Mouse (Mus musculus) large intestine, adult 2 months (tissue): Measurements from ENCODE around the gene Zfp219. TPM values are rescaled to one million over a fixed set of nuclear protein-coding genes. Genes with fewer than 3 reads are reported as not detected.

Experiments
- DNase-seq: peaks from one replicate; pipeline ENCODE4 v3.0.0-alpha.2; 2012; ENCODE audit warnings: low read depth, low spot score
- WGBS: fragments of 180-500 bp; shearing (Covaris S2); methylation state at CpG from one replicate; pipeline ENCODE4 v1.1.7; 2018; 5-methylcytosine and 5-hydroxymethylcytosine counted together
- polyA plus RNA-seq: library from polyadenylated mRNA; depleted of rRNA; stranded (reverse); fragments of >200 nt; gene quantifications from 2 replicates; pipeline ENCODE4 v1.2.3, GENCODE M21; 2012

Zfp219 gene
- polyA plus RNA-seq, 1 experiment: 39.7 TPM

DNA sequence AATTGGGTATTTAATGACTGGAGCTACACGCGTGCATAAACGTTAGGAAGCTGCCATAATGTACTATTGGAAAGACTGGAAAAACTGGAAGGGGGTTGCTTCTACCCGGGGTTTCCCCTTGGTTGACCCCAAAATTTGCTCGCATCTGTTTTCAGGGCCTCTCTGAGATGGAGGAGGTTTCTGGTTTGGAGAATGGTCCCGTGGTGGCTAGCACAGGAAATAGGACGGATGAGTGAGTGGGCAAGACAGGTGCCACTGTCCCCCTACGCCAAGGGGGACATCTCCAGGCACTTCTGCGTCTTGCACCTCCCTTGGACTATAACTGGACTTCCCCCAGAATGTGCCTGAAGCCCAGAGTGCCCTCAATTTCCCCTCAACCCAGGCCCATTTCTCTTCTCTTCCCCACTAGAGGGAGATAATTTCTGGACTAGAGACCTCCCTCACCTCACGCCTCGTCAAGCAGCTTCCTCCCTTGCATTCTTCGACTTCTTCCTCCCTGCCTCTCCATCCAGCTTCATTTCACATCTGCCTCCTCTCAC, 1.4 kb downstream of the Zfp219 start:
- 10% methylated on average over 12 of the region's 12 CpGs for WGBS
- no peak for DNase-seq

GRCm38 (mm10) chr14:52018248-52019050, 2.1 kb downstream of the Zfp219 start:
- DNase-seq: no peak
- WGBS: 74% methylated on average over 15 of the region's 15 CpGs

GRCm38 (mm10) chr14:52017662-52018061, 2.9 kb downstream of the Zfp219 start:
- DNase-seq: no peak
- WGBS: 47% methylated on average over 4 of the region's 4 CpGs

DNA sequence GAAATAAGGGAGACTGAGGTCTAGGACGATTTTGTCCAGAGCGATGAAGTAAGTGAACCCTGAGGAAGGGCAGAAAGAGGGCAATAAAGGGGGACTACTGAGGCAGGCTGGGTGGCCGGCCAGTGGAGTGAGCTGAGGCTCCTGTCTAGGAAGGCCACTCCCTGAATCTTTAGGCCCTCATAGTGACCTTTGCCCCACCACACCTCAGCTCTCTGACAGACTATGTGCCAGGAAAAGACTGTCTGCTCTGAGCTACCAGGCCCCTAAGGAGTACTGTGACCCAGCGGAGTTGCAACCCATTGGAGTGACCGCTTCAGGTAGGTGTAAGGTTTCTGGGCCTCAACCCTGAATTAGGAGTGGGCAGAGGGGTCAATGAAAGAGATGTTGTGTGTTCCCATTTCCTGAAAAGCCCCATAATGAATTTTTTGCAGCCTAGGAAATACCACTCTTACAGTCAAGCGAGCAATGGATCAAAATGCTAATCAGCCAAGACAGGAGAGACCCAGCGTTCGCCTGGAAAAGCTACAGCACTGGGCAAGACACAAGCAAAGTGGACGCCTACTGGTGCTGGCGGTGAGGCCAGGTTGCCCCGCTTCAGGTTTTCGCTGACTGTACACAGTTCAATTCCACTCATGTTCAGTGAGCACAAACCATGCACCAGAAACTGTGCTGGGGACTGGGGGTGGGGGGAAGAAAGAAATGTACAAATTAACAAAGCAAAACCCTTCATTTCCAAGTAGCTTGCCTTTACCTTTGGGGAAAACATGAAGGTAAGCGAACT, 3.7 kb downstream of the Zfp219 start:
- DNase-seq: no peak
- WGBS: 48% methylated on average over 13 of the region's 13 CpGs

GRCm38 (mm10) chr14:52015445-52016100, 5.0 kb downstream of the Zfp219 start, which contains the start of gene Tmem253:
Gene Tmem253 (plus strand): TSS chr14:52015658.
- WGBS: 15% methylated on average over 6 of the region's 6 CpGs
- DNase-seq: no peak

GRCm38 (mm10) chr14:52014761-52015311, 5.7 kb downstream of the Zfp219 start:
- 2% methylated on average over 24 of the region's 28 CpGs for WGBS
- DNase-seq: no peak

DNA sequence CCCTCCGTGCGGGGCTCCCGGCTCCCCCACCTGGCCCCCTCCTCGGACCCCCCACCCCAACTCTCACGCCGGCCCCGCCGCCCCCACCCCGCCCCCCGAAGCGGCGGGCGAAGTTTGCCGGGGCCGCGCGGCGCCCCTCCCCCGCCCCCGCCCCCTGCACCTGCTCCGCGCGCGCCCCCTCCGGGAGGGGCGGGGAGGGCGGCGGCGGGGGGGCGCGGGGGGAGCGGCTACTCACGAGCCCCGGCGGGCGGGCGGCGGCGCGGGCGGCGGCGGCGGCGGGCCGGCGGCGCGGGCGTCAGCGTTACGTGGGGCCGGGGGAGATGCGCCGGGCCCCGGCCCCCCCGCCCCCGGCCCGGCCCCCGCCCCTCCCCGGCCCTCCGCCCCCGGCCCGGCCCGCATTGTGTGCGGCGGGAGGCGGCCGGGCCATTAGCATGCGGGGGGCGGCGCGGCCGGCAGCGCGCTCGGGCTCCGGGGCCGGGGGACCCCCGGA, 6.2 kb downstream of the Zfp219 start:
- WGBS: 0% methylated on average over 6 of the region's 80 CpGs
- DNase-seq: no peak

- WGBS: 8% methylated on average over 17 of the region's 24 CpGs
- no peak for DNase-seq
Observed at GRCm38 (mm10) chr14:52013771-52014219, 6.7 kb downstream of the Zfp219 start.

GRCm38 (mm10) chr14:52013021-52013610, 7.4 kb downstream of the Zfp219 start:
- DNase-seq: no peak
- WGBS: 72% methylated on average over 8 of the region's 8 CpGs

DNA sequence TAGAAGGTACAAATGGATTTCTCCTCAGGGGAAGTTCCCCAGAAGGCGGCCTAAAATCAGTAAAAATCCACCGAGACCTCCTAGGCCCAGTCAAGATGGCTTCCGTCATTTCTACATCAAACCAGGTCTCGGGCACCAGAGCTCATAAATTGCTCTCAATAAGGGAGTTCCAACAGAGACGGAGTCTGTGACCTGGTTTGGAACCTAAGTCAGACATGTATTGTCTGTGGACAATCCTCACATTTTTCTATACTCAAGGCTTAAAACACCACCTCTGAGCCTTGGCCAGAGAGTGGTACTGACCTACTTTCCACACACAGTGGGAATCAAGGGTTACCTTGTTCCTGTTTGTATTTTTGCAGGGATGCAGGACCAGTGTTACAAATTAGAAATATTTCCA, 8.0 kb downstream of the Zfp219 start:
- 84% methylated on average over 5 of the region's 5 CpGs for WGBS
- no peak for DNase-seq

GRCm38 (mm10) chr14:52012085-52012484, 8.4 kb downstream of the Zfp219 start:
- WGBS: 42% methylated on average over 4 of the region's 4 CpGs
- no peak for DNase-seq

DNA sequence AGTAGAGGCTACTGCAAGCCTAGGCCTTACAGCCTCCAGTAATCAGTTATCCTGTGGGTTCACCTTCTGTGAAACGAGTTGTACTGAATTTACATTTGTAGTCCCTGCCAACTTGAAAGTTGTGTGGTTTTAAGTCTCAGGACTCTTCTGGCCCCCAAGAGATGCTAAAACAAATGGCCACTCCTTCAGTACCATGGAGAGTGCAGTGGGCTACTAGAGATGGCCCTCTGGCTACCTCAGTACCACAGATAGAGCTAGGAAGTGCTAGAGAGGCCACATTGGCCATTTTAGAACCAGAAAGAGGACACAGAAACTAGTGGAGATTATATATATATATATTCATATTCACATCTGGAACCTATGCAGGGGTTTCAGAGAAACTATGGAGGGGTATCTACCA, 8.8 kb downstream of the Zfp219 start:
- DNase-seq: no peak
- 80% methylated on average over 1 of the region's 1 CpGs for WGBS

GRCm38 (mm10) chr14:52010446-52011111, 10.0 kb downstream of the Zfp219 start:
- no peak for DNase-seq
- 49% methylated on average over 9 of the region's 9 CpGs for WGBS

DNA sequence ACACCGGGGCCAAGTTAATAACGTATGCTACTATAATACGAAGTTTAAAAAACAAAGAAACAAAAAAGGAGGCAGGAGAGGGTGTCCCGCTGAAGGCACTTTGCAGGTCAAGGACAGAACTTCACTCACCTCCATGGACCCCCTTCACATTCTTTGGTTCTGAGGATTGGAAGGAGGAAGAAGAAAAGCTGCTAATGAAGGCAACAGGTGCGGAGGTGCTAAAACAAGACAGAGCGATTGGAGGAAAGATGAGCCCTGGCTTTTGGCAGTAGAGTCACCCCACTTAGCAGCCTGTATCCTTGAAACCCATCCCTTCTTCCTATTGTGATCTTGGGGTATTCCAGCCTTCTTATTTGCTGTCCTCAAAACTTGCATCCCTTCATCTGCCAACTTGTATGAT, 10.7 kb downstream of the Zfp219 start:
- 89% methylated on average over 6 of the region's 6 CpGs for WGBS
- no peak for DNase-seq

DNA sequence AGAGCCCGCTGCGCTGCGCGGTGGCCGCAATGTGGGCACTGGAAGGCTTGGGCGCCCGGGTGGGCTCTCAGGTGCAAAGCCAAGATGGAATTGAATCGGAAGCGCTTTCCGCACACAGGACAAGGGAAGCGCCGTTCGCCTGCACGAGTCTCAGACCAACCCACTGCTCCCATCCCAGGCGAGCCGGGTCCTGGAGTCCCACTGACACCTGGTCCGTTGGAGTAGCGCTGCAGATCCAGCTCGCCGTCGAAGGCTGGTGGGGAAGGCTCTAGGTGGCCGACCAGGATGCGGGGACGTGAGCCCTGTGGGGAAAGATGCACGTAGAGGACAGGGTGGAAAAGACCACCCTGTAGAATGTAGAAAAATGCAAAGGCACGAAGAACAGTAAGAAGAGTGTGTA, 11.2 kb downstream of the Zfp219 start:
- DNase-seq: no peak
- WGBS: 86% methylated on average over 26 of the region's 26 CpGs

- DNase-seq: no peak
- 51% methylated on average over 38 of the region's 38 CpGs for WGBS
Observed at GRCm38 (mm10) chr14:52008321-52009203, 12.0 kb downstream of the Zfp219 start.

- DNase-seq: no peak
- WGBS: 93% methylated on average over 23 of the region's 23 CpGs
Observed at GRCm38 (mm10) chr14:52006771-52007170, 13.8 kb downstream of the Zfp219 start.

GRCm38 (mm10) chr14:52006241-52006640, 14.3 kb downstream of the Zfp219 start:
- no peak for DNase-seq

More at GRCm38 (mm10) chr14:52006241-52006640, 14.3 kb downstream of the Zfp219 start:
- 81% methylated on average over 8 of the region's 8 CpGs for WGBS
